Mouse (Mus musculus) CH12.LX (cell line): ENCODE measurements around the gene Trim46. TPM values are rescaled to one million over a fixed set of nuclear protein-coding genes. Genes with fewer than 3 reads are reported as not detected.

Experiments used
- DNase-seq: peaks from one replicate; pipeline ENCODE4 v3.0.0-alpha.2; 2013; ENCODE audit errors: extremely low read depth
- H3K27ac ChIP-seq: 2 replicates; pipeline ENCODE4 v1.5.1; 2012; ENCODE audit warnings: low read depth, mild to moderate bottlenecking, control low read depth, moderate library complexity; ENCODE audit not compliant: insufficient read depth
- H3K27me3 ChIP-seq: replicated peaks from 2 replicates; pipeline ENCODE3; 2012; ENCODE audit warnings: inconsistent platforms
- H3K36me3 ChIP-seq, 2 experiments: replicated peaks in 1 of 2; 2 replicates each; pipeline versions ENCODE3 to v1.6.1; 2012; ENCODE audit warnings: inconsistent platforms in 1 of 2, low read length in 1 of 2, mild to moderate bottlenecking in 1 of 2, mixed read lengths in 1 of 2, moderate library complexity in 1 of 2; ENCODE audit not compliant: control insufficient read depth in 1 of 2, insufficient read depth in 1 of 2
- H3K4me1 ChIP-seq, 2 experiments: 2 replicates each; pipeline ENCODE4 v1.6.1; 2012; ENCODE audit warnings: inconsistent platforms in 1 of 2, moderate library complexity in 1 of 2; ENCODE audit not compliant: insufficient read depth in 2 of 2, control insufficient read depth in 1 of 2
- H3K4me2 ChIP-seq: 2 replicates; pipeline ENCODE4 v1.6.1; 2012; ENCODE audit warnings: low read depth, mild to moderate bottlenecking, control low read depth; ENCODE audit not compliant: poor library complexity, insufficient read depth, severe bottlenecking
- H3K4me3 ChIP-seq, 3 experiments: fragments of 150-350 bp in 1 of 3; sonication (generic) in 1 of 3; replicated peaks in 1 of 3; 2 replicates each; pipeline versions ENCODE3 to v1.5.1; 2011 to 2012; ENCODE audit warnings: low read depth in 2 of 3, low read length in 2 of 3, mild to moderate bottlenecking in 2 of 3, moderate library complexity in 2 of 3, control low read depth in 1 of 3, improper control_type of control experiment in 1 of 3, inconsistent platforms in 1 of 3, mixed read lengths in 1 of 3; ENCODE audit not compliant: poor library complexity in 1 of 3
- H3K79me2 ChIP-seq: replicated peaks from 2 replicates; pipeline ENCODE4 v1.6.1; 2012; ENCODE audit warnings: mild to moderate bottlenecking, moderate library complexity; ENCODE audit not compliant: control insufficient read depth, poor library complexity, insufficient read depth, severe bottlenecking; ENCODE audit errors: extremely low read depth
- H3K9ac ChIP-seq: 2 replicates; pipeline ENCODE4 v1.6.1; 2012; ENCODE audit warnings: low read depth, mild to moderate bottlenecking, control low read depth, moderate library complexity; ENCODE audit not compliant: insufficient read depth
- H3K9me3 ChIP-seq: replicated peaks from 2 replicates; pipeline ENCODE3; 2012; ENCODE audit warnings: low read length, inconsistent platforms, mixed read lengths
- BHLHE40 ChIP-seq: IDR thresholded peaks from 2 replicates; pipeline ENCODE4 v1.6.1; 2011; ENCODE audit warnings: mild to moderate bottlenecking, low read depth, low read length, improper control_type of control experiment
- CHD2 ChIP-seq: IDR thresholded peaks from 2 replicates; pipeline ENCODE4 v1.6.1; 2011; ENCODE audit warnings: low read length, improper control_type of control experiment
- CTCF ChIP-seq, 2 experiments: IDR thresholded peaks in 1 of 2; conservative IDR thresholded peaks in 1 of 2; 2 replicates each; pipeline ENCODE4 v1.5.1; 2011 to 2012; ENCODE audit warnings: low read depth in 2 of 2, low read length in 2 of 2, improper control_type of control experiment in 1 of 2, inconsistent platforms in 1 of 2, mild to moderate bottlenecking in 1 of 2, moderate library complexity in 1 of 2
- E2F4 ChIP-seq: IDR thresholded peaks from 2 replicates; pipeline ENCODE4 v1.6.1; 2011; ENCODE audit warnings: low read depth, low read length, improper control_type of control experiment; ENCODE audit not compliant: insufficient replicate concordance
- ELF1 ChIP-seq: IDR thresholded peaks from 2 replicates; pipeline ENCODE4 v1.6.1; 2014; ENCODE audit warnings: low read depth, mild to moderate bottlenecking, inconsistent platforms, low read length, improper control_type of control experiment
- EP300 ChIP-seq: IDR thresholded peaks from 2 replicates; pipeline ENCODE4 v1.6.1; 2011; ENCODE audit warnings: low read length, improper control_type of control experiment
- ETS1 ChIP-seq: conservative IDR thresholded peaks from 2 replicates; pipeline ENCODE4 v1.6.1; 2012; ENCODE audit warnings: low read depth, mild to moderate bottlenecking, inconsistent platforms, low read length, improper control_type of control experiment, moderate library complexity
- HCFC1 ChIP-seq: IDR thresholded peaks from 2 replicates; pipeline ENCODE4 v1.6.1; 2012; ENCODE audit warnings: low read depth, mild to moderate bottlenecking, inconsistent platforms, low read length, improper control_type of control experiment
- JUN ChIP-seq: IDR thresholded peaks from 2 replicates; pipeline ENCODE4 v1.6.1; 2011; ENCODE audit warnings: low read depth, mild to moderate bottlenecking, low read length, improper control_type of control experiment, moderate library complexity; ENCODE audit not compliant: insufficient read depth
- KAT2A ChIP-seq: IDR thresholded peaks from 2 replicates; pipeline ENCODE4 v1.6.1; 2012; ENCODE audit warnings: low read length, improper control_type of control experiment, inconsistent platforms; ENCODE audit not compliant: insufficient replicate concordance
- MAFK ChIP-seq: IDR thresholded peaks from 2 replicates; pipeline ENCODE4 v1.6.1; 2011; ENCODE audit warnings: low read length, improper control_type of control experiment; ENCODE audit not compliant: insufficient replicate concordance
- MXI1 ChIP-seq: IDR thresholded peaks from 2 replicates; pipeline ENCODE4 v1.6.1; 2011; ENCODE audit warnings: mild to moderate bottlenecking, low read depth, low read length, improper control_type of control experiment
- MYC ChIP-seq: IDR thresholded peaks from 2 replicates; pipeline ENCODE4 v1.6.1; 2011; ENCODE audit warnings: low read depth, mild to moderate bottlenecking, improper control_type of control experiment, low read length
- NELFE ChIP-seq: IDR thresholded peaks from 2 replicates; pipeline ENCODE4 v1.6.1; 2011; ENCODE audit warnings: low read depth, low read length, improper control_type of control experiment
- NRF1 ChIP-seq: IDR thresholded peaks from 2 replicates; pipeline ENCODE4 v1.6.1; 2014; ENCODE audit warnings: low read depth, mild to moderate bottlenecking, inconsistent platforms, low read length, improper control_type of control experiment, moderate library complexity
- PAX5 ChIP-seq: IDR thresholded peaks from 2 replicates; pipeline ENCODE4 v1.6.1; 2012; ENCODE audit warnings: low read length, inconsistent platforms, mixed read lengths
- POLR2A ChIP-seq: IDR thresholded peaks from 2 replicates; pipeline ENCODE4 v1.6.1; 2011; ENCODE audit warnings: low read depth, mild to moderate bottlenecking, improper control_type of control experiment, low read length
- POLR2AphosphoS2 ChIP-seq: IDR thresholded peaks from 2 replicates; pipeline ENCODE4 v1.6.1; 2011; ENCODE audit warnings: low read depth, low read length, improper control_type of control experiment
- RAD21 ChIP-seq: IDR thresholded peaks from 2 replicates; pipeline ENCODE4 v1.6.1; 2011; ENCODE audit warnings: low read depth, mild to moderate bottlenecking, low read length, improper control_type of control experiment, moderate library complexity
- RCOR1 ChIP-seq: conservative IDR thresholded peaks from 2 replicates; pipeline ENCODE4 v1.6.1; 2012; ENCODE audit warnings: low read depth, mild to moderate bottlenecking, inconsistent platforms, low read length, improper control_type of control experiment
- TBP ChIP-seq: conservative IDR thresholded peaks from 2 replicates; pipeline ENCODE4 v1.6.1; 2011; ENCODE audit warnings: low read depth, low read length, improper control_type of control experiment
- TCF12 ChIP-seq: IDR thresholded peaks from 2 replicates; pipeline ENCODE4 v1.6.1; 2014; ENCODE audit warnings: low read depth, mild to moderate bottlenecking, inconsistent platforms, low read length, improper control_type of control experiment
- USF1 ChIP-seq: IDR thresholded peaks from 2 replicates; pipeline ENCODE4 v1.6.1; 2014; ENCODE audit warnings: low read depth, mild to moderate bottlenecking, inconsistent platforms, low read length, improper control_type of control experiment
- USF2 ChIP-seq: conservative IDR thresholded peaks from 2 replicates; pipeline ENCODE4 v1.6.1; 2011; ENCODE audit warnings: low read depth, low read length, improper control_type of control experiment
- ZC3H11A ChIP-seq: IDR thresholded peaks from 2 replicates; pipeline ENCODE4 v1.6.1; 2012; ENCODE audit warnings: low read depth, mild to moderate bottlenecking, inconsistent platforms, low read length, improper control_type of control experiment
- ZKSCAN1 ChIP-seq: IDR thresholded peaks from 2 replicates; pipeline ENCODE4 v1.6.1; 2012; ENCODE audit warnings: low read depth, inconsistent platforms, low read length, improper control_type of control experiment, borderline replicate concordance
- ZMIZ1 ChIP-seq: IDR thresholded peaks from 2 replicates; pipeline ENCODE4 v1.6.1; 2012; ENCODE audit warnings: low read depth, mild to moderate bottlenecking, inconsistent platforms, low read length, improper control_type of control experiment
- ZNF384 ChIP-seq: IDR thresholded peaks from 2 replicates; pipeline ENCODE4 v1.6.1; 2012; ENCODE audit warnings: low read depth, low read length, improper control_type of control experiment, inconsistent platforms
- dilution Hi-C: fragments of 300-500 bp; cut with MboI; formaldehyde crosslinking; loops from 2 replicates; pipeline ENCODE4 v1.14.3; 2020; ENCODE audit warnings: low sequenced_read_pairs; ENCODE audit not compliant: extremely low pct_unique_long_range_greater_than_20kb, extremely low pct_ligation_motif_present
- in situ Hi-C: fragments of 300-500 bp; cut with MboI; formaldehyde crosslinking; loops from 3 replicates; pipeline ENCODE4 v1.14.3; 2019; ENCODE audit warnings: low sequenced_read_pairs, low pct_ligation_motif_present, low pct_unique_long_range_greater_than_20kb, mixed read lengths
- polyA plus RNA-seq: library from polyadenylated mRNA; unstranded; fragments of >175 nt; gene quantifications from 2 replicates; pipeline ENCODE4 v1.2.1, GENCODE M21; 2012; ENCODE audit warnings: low read depth; ENCODE audit not compliant: insufficient read length
- total RNA-seq, 2 experiments: library from RNA; depleted of rRNA; stranded (reverse); fragments of 300-350 nt in 1 of 2; fragments of >200 nt in 1 of 2; gene quantifications; 2 replicates each; pipeline ENCODE4 v1.2.3; 2012 to 2014

The Trim46 gene
- total and polyA plus RNA-seq, 3 experiments, result 0.36 to 1.9 (median 1.4) TPM

DNA sequence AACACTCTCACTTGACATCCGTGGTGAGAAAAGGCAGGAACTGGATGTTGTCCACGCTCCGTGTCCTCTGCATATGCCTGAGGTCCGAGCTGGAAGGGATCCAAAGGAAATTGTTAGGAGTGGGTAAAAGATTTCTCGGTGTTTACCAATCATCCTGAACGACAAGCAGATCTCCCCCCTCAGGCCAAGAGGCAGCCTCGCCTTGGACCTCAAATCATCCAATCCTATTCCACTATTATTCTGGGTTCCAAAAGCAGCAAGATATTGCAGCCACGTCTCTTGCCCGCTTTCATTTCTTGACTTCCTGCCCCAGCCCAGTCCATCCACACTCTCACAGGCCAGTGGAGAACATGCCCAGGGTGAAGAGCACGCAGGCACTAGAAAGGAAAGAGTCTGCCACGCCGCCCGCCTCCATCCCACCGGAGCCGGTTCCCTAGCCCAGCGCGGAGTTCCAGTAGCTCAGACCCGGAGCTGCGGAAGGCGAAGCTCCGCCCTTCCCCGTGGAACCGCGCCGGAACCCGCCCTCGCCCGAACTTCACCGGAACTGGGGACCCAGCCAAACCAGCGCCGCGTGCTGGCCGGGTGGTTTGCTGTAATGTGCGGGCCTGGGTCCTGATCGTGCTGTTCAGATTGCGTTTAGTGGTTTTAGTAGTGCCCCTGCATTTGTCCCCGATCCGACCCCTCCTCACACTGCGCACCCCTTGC is 24.1 kb upstream of the Trim46 start, which contains the start of gene Slc50a1 (continued):
- TF ChIP-seq ZMIZ1, result peak; percentile 85
- peak; percentile 64 for TF ChIP-seq HCFC1
- no peak for TF ChIP-seq E2F4
- TF ChIP-seq CHD2, result no peak
- TF ChIP-seq KAT2A, result 0 out of 2 replicates have a peak, but pooled peaks have one; percentile 25
- no peak for TF ChIP-seq TBP
- peak; percentile 79 for TF ChIP-seq TCF12
- TF ChIP-seq ETS1, result 0 out of 2 replicates have a peak, but pooled peaks have one; percentile 21
- TF ChIP-seq POLR2AphosphoS2, result no peak; the same call in 1 of the 2 replicates
- no peak for TF ChIP-seq MAFK
- no peak for TF ChIP-seq EP300
- TF ChIP-seq JUN, result no peak
- no peak for TF ChIP-seq USF1

DNA sequence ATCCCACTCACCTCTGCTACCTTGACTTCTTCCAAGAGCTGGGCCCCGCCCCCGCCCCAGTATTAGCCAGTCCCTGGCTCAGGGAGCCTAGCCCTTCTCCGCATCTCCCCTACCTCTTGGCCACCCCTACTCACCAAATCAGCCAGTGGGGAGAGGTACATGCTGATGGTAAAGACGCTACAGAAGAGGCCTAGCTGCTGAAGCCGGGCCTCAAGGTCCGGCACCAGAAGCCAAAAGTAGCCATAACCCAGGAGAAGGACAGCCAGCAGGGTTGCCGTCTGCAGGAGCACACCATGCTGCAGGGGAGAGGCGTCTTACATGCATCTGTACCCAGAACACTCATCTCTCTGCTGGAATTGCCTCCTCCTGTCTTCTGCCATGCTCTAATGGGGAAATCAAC is 22.8 kb upstream of the Trim46 start:
- DNase-seq, result no peak
- peaks cover 12 to 36% of the 10 kb centered on the region in 2 experiments for H3K4me1 ChIP-seq
- H3K9ac ChIP-seq, result no peak overlapping the region
- H3K36me3 ChIP-seq, result peaks cover 0 to 13% of the 10 kb centered on the region in 2 experiments
- no peak overlapping the region for H3K4me3 ChIP-seq
- peak overlapping the region; percentile 67 for H3K4me2 ChIP-seq
- H3K27ac ChIP-seq, result no peak overlapping the region
- H3K79me2 ChIP-seq, result peaks cover 12% of the 10 kb centered on the region; the same call in 1 of the 2 replicates
- in situ Hi-C loops, result no loop called here
- no peaks in the 10 kb centered on the region for H3K9me3 ChIP-seq
- TF ChIP-seq POLR2A, result 0 out of 2 replicates have a peak, but pooled peaks have one; percentile 8
- no peak for TF ChIP-seq JUN
- dilution Hi-C loops, result no loop called here
- peaks cover 3% of the 10 kb centered on the region for H3K27me3 ChIP-seq

DNA sequence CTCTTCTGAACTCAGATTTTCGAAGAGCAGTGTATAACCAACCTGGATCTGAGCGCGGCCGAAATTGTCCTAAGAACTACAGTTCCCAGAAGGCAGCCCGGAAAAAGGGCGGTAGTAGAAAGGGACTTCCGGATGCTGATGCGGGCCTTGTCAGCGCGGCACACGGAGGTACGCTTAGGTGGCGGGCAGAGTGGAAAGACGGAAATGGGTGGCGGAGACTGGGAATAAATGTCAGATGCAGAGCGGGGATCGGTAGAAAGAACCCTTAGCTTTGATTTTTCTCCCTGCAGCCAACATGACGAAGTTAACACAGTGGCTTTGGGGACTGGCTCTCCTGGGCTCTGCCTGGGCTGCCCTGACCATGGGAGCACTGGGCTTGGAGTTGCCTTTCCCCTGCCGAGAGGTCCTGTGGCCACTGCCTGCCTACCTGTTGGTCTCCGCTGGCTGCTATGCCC is 20.4 kb upstream of the Trim46 start:
- Histone ChIP-seq H3K79me2 (peaks cover 12% of the 10 kb centered on the region; the same call in 1 of the 2 replicates), H3K9me3 (no peaks in the 10 kb centered on the region), H3K27ac (peak overlapping the region; percentile 44; the same call in 1 of the 2 replicates), H3K4me1 (peaks cover 12 to 36% of the 10 kb centered on the region in 2 experiments), H3K9ac (peak overlapping the region; percentile 79), H3K27me3 (peaks cover 3% of the 10 kb centered on the region), H3K4me3 (peak overlapping the region; percentile 70 to 95 (median 86)), H3K4me2 (peak overlapping the region; percentile 79), H3K36me3 (peaks cover 0 to 13% of the 10 kb centered on the region in 2 experiments)
- peak; percentile 89 for DNase-seq
- in situ Hi-C loops, result no loop called here
- dilution Hi-C loops, result no loop called here
- TF ChIP-seq MYC (peak; percentile 63; the same call in 1 of the 2 replicates), USF2 (no peak), ETS1 (no peak), TBP (peak; percentile 85; the same call in 1 of the 2 replicates), PAX5 (no peak), ZKSCAN1 (no peak), MXI1 (peak; percentile 81), BHLHE40 (no peak), ZMIZ1 (peak; percentile 83), ZNF384 (no peak), RCOR1 (0 out of 2 replicates have a peak, but pooled peaks have one; percentile 49), ELF1 (peak; percentile 96), RAD21 (no peak), E2F4 (peak; percentile 86; the same call in 1 of the 2 replicates), NRF1 (0 out of 2 replicates have a peak, but pooled peaks have one; percentile 24), ZC3H11A (no peak), CTCF (conservative IDR thresholded peaks at IDR 0.05 in 1 of 2, IDR thresholded peaks at IDR 0.05 in 1 of 2; ENCODE audit: low read depth in 2 of 2, low read length in 2 of 2) (no peak), MAFK (peak; percentile 39; the same call in 1 of the 2 replicates), USF1 (no peak), POLR2AphosphoS2 (peak; percentile 89), NELFE (peak; percentile 94)
